Mouse (Mus musculus) right cerebral cortex, postnatal 10 days (tissue): ENCODE results near the gene Oscp1.
A peak's percentile ranks its signal among the peaks of the same experiment; 100 is the strongest.

Source experiments
- DNase-seq, 2 experiments: peaks; one replicate each; pipeline ENCODE4 v3.0.0; 2021; ENCODE audit warnings: low spot score in 2 of 2

The Oscp1 gene

GRCm38 (mm10) chr4:126110374-126111152 lies 52.2 kb downstream of the Oscp1 start:
- DNase-seq: peak; percentile 68 to 78

- no peak for DNase-seq
Measured at GRCm38 (mm10) chr4:126111153-126111549, 52.8 kb downstream of the Oscp1 start.

GRCm38 (mm10) chr4:126113243-126113642 lies 54.9 kb downstream of the Oscp1 start:
- DNase-seq: no peak

- DNase-seq: no peak
Measured at GRCm38 (mm10) chr4:126113943-126114342, 55.6 kb downstream of the Oscp1 start.

GRCm38 (mm10) chr4:126115411-126115810 lies 57.0 kb downstream of the Oscp1 start:
- DNase-seq: no peak

- no peak for DNase-seq
Measured at GRCm38 (mm10) chr4:126115871-126116521, 57.6 kb downstream of the Oscp1 start.

GRCm38 (mm10) chr4:126117116-126117515 lies 58.8 kb downstream of the Oscp1 start:
- DNase-seq: no peak

- DNase-seq: peak; percentile 78 to 90
Measured at GRCm38 (mm10) chr4:126118651-126119050, 60.3 kb downstream of the Oscp1 start.

- no peak for DNase-seq
Measured at GRCm38 (mm10) chr4:126119051-126119450, 60.7 kb downstream of the Oscp1 start.

- no peak for DNase-seq
Measured at GRCm38 (mm10) chr4:126120052-126120451, 61.7 kb downstream of the Oscp1 start.

- DNase-seq: no peak
Measured at GRCm38 (mm10) chr4:126120506-126120905, 62.1 kb downstream of the Oscp1 start.

GRCm38 (mm10) chr4:126123309-126124040 lies 65.1 kb downstream of the Oscp1 start:
- DNase-seq: no peak

- DNase-seq: no peak
Measured at GRCm38 (mm10) chr4:126130502-126130901, 72.1 kb downstream of the Oscp1 start.

GRCm38 (mm10) chr4:126131290-126132121 lies 73.1 kb downstream of the Oscp1 start:
- peak; percentile 79 to 91 for DNase-seq

- DNase-seq: no peak
Measured at GRCm38 (mm10) chr4:126132636-126133264, 74.4 kb downstream of the Oscp1 start.

- DNase-seq: no peak
Measured at GRCm38 (mm10) chr4:126134236-126134635, 75.9 kb downstream of the Oscp1 start.

- peak in 1 of 2 experiments; percentile 29 for DNase-seq
Measured at GRCm38 (mm10) chr4:126134639-126135038, 76.3 kb downstream of the Oscp1 start.

- no peak for DNase-seq
Measured at GRCm38 (mm10) chr4:126137773-126138172, 79.4 kb downstream of the Oscp1 start.

- DNase-seq: no peak
Measured at GRCm38 (mm10) chr4:126141021-126141420, 82.7 kb downstream of the Oscp1 start.
